Mouse (Mus musculus) liver, adult (tissue): ENCODE results near the gene Crybb1.

Source experiments
- GATA4 ChIP-seq: IDR thresholded peaks from 2 replicates; pipeline ENCODE4 v1.6.1; 2014; ENCODE audit warnings: mild to moderate bottlenecking, low read length; ENCODE audit not compliant: insufficient replicate concordance

The Crybb1 gene

GRCm38 (mm10) chr5:112273746-112274463 is 18.3 kb downstream of the Crybb1 start:
- no peak for TF ChIP-seq GATA4

- TF ChIP-seq GATA4: no peak
Observed at GRCm38 (mm10) chr5:112275021-112275804, 19.6 kb downstream of the Crybb1 start.

GRCm38 (mm10) chr5:112276267-112276873 is 20.8 kb downstream of the Crybb1 start, which contains the start of gene Tpst2:
Gene Tpst2, plus strand, starts transcription at chr5:112276691.
- TF ChIP-seq GATA4: peak; percentile 76; the same call in 1 of the 2 replicates

DNA sequence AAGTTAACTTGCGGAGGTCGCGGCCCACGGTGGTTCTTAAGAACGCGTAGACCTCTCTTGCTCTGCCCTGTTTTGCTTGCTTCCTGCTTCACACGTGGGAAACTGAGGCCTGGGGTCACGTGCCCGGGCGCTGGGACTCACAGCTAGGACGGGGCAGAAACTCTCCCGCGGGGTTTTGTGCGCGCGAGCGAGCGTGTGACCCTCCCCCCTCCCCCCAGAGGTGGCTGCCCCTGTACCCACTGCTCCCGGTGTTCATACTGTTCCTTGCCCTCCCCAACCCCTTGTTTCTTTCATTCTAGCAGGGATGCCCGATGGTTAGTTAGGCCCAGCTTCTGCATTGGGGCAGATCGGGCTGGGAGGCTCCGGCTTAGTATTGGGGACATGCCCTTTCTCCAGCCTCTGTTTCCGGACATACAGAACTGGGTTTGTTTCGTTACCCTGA is 21.3 kb downstream of the Crybb1 start:
- TF ChIP-seq GATA4: no peak

DNA sequence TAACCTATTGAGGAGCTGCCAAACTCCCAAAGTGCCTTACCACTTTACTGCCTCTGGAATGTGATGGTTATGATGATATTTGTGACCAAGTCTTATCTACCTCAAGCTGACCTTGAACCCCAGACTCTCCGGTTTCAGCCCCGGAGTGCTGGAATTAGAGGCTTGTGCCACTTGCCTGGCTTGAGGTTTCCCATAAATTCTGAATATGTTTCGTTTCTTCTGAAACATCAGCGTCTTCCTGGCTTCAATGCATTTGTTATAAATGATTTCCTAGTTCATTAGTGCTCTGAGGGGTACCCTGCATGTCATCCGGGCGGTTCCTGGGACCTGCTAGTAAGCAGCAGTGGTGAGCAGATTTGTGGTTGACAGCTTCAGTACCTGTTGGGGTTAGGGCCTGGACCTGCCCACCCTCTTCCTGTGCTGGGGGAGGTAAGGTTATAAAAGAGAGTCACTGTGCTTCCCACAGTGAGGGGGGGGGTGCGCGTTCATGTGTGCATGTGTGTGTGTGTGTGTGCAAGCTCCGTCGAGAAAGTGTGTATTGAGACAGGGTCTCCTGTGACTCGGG is 22.4 kb downstream of the Crybb1 start:
- TF ChIP-seq GATA4: no peak

- TF ChIP-seq GATA4: no peak; the same call in 1 of the 2 replicates
Observed at GRCm38 (mm10) chr5:112279181-112280021, 23.8 kb downstream of the Crybb1 start.

DNA sequence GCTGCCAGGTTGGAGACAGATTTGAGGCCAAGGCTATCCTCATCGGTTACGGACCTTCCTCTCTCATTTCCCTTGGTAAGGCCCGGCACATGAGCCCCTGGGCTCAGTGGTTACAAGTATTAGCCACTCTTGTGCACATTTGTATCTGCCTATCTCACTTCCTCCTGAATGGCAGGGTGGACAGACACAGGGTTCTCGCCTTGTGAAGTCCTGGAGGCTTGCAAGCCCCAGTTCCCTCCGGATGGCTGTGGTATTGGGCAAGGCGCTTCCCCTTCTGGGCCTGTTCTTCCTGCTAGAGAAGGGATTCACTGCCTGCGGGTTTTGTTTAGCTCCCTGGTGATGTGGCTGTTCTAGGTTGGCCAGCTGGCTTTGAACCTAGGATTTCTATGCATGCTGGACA is 24.5 kb downstream of the Crybb1 start:
- TF ChIP-seq GATA4: no peak; the same call in 1 of the 2 replicates

- no peak for TF ChIP-seq GATA4
Observed at GRCm38 (mm10) chr5:112280863-112281660, 25.4 kb downstream of the Crybb1 start.

DNA sequence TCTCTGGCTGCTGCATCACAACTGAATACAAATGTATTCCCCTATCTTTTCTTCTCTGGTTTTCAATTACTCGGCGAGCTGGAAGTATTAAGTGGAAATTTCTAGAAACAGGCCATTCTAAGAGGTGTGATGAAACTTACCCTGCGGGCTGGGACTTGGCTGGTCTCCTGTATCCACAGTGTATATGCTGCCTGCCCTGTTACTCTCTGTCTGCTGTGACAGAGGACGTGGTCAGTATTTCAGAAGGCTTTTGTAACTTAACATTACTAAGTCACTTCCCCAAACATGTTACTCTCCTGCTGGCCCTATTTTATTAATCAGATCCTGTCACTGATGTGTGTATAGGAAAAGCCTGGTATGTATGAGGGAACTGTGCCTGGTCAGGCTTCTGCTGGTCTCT is 26.1 kb downstream of the Crybb1 start:
- no peak for TF ChIP-seq GATA4

- TF ChIP-seq GATA4: no peak
Observed at GRCm38 (mm10) chr5:112282123-112282779, 26.6 kb downstream of the Crybb1 start.

GRCm38 (mm10) chr5:112282780-112283482 is 27.3 kb downstream of the Crybb1 start:
- TF ChIP-seq GATA4: no peak

DNA sequence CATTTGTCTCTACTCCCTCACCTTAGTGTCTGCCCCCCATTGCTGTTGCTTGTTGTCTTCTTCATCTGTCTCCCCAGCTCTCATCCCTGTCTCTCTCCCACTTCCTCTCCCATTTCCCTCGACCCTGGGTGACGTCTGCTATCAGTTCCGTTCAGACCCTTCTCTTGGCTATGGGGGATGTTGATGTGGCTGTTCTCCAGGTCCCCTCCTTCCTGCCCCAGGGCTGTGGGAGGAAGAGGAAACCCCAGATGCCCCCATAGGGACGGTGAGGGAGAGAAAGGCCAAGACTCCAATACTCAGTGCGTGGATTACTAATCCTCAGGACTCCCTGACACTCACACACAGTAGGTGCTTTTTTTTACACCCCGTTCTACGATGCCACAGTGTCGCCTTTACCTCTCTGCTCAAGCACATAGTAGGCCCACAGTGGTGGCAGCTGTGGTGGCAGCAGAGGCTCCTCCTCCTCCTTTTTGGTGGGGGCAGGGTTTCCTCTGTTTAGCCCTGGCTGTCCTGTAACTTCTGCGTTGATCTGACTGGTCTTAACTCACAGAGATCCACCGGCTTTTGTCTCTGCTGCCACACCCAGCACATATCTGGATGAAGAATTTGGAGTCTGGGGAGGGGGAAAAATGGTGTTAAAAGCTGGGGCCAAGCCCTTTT is 28.1 kb downstream of the Crybb1 start:
- TF ChIP-seq GATA4: peak; percentile 94; the same call in 1 of the 2 replicates
